In genomic region chr3:99936159-99936558, GRCm38 (mm10) we compare ENCODE assay signal across 8 mouse cellular contexts. TPM values are rescaled to one million over a fixed set of nuclear protein-coding genes. Genes with fewer than 3 reads are reported as not detected.
DNase-seq lines count a peak whose midpoint lies in the region; ATAC-seq and TF ChIP-seq lines count a peak whose summit lies in the region.

No protein-coding gene starts in this region.

- peak in 1 of 2 experiments; percentile 12 for DNase-seq in left cerebral cortex, adult 2 months (ENCODE audit: extremely low spot score in 1 of 2, low spot score in 2 of 2)
- DNase-seq in left cerebral cortex, postnatal 36 days (ENCODE audit: low spot score in 2 of 2) = no peak
- peak; percentile 49 for DNase-seq in adrenal gland, postnatal 14 days
- peak; percentile 14 for DNase-seq in kidney, adult 2 months
- no peak for DNase-seq in c-Kit-positive CD71-positive TER-119-positive erythroid progenitor cells, embryonic 14.5 days (ENCODE audit: low spot score)
- no peak for DNase-seq in heart, adult 18-20 months

- no peaks in the 10 kb centered on the region for H3K4me1 ChIP-seq in E14TG2a.4 (replicated peaks; ENCODE audit: low read depth, low read length)
- no peaks in the 10 kb centered on the region for H3K4me1 ChIP-seq in kidney, adult 2 months (ENCODE audit: control insufficient read depth, insufficient read depth, low read length)

- TF ChIP-seq POLR2A in kidney, adult 2 months (IDR thresholded peaks at IDR 0.05; ENCODE audit: low read depth, low read length) = no peak

- H3K9me3 ChIP-seq in E14TG2a.4 (ENCODE audit: low read length) = peaks cover 14% of the 10 kb centered on the region

- no peak overlapping the region for H3K4me3 ChIP-seq in left cerebral cortex, adult 2 months
- no peak overlapping the region for H3K4me3 ChIP-seq in E14TG2a.4 (replicated peaks; ENCODE audit: low read length)
- no peak overlapping the region for H3K4me3 ChIP-seq in kidney, adult 2 months (ENCODE audit: insufficient read depth, low read depth, low read length)

- TF ChIP-seq CTCF in left cerebral cortex, adult 2 months (IDR thresholded peaks at IDR 0.05) = peak; percentile 57
- TF ChIP-seq CTCF in E14TG2a.4 (conservative IDR thresholded peaks at IDR 0.05; ENCODE audit: low read length) = 0 out of 2 replicates have a peak, but pooled peaks have one; percentile 7
- TF ChIP-seq CTCF in kidney, adult 2 months (conservative IDR thresholded peaks at IDR 0.05; ENCODE audit: insufficient read depth, insufficient read length, low read depth, low read length) = peak; percentile 59

- WGBS in kidney, adult 2 months = 48% methylated on average over 1 of the region's 1 CpGs

- ATAC-seq in erythroid progenitor cell, adult 5-6 weeks (replicated peaks; ENCODE audit: low FRiP score, poor library complexity, severe bottlenecking) = no peak

- intact Hi-C loops in left cerebral cortex, adult 2 months (cut with DNase I) = loop anchor here (5.0 kb wide), 1 partner anchor 1019 kb away; no protein-coding TSS in a partner anchor
- intact Hi-C loops in left cerebral cortex, postnatal 36 days (cut with DNase I) = loop anchor here (5.0 kb wide), 3 partner anchors 704 to 1039 kb away; no protein-coding TSS in a partner anchor

- H3K27me3 ChIP-seq in E14TG2a.4 (ENCODE audit: insufficient read depth, low read length) = no peaks in the 10 kb centered on the region
- no peaks in the 10 kb centered on the region for H3K27me3 ChIP-seq in kidney, adult 2 months (replicated peaks; ENCODE audit: control insufficient read depth, insufficient read depth, low read length)

- H3K36me3 ChIP-seq in E14TG2a.4 (ENCODE audit: insufficient read depth, low read length) = no peaks in the 10 kb centered on the region
- H3K36me3 ChIP-seq in kidney, adult 2 months (ENCODE audit: control insufficient read depth, insufficient read depth, low read length) = no peaks in the 10 kb centered on the region

- H3K27ac ChIP-seq in left cerebral cortex, adult 2 months = no peak overlapping the region
- H3K27ac ChIP-seq in kidney, adult 2 months (ENCODE audit: insufficient read depth, low read depth, low read length) = no peak overlapping the region

RNA-seq across cellular contexts. Expression of gene Spag17, which starts 51.0 kb away (rescaled TPM):
- total RNA-seq in left cerebral cortex, adult 2 months (2021) = under 1 TPM in 1 of 2 experiments, not detected in 1; 0.05 TPM
- under 1 TPM; 0.07 to 0.22 TPM for total RNA-seq in left cerebral cortex, postnatal 36 days (2021)
- total RNA-seq in adrenal gland, postnatal 14 days (2021) = not detected in 2 replicates
- 0.05 TPM in 1 of 2 replicates, not detected in the other for polyA plus RNA-seq in kidney, adult 2 months (2012; rRNA removed)
- under 1 TPM in 1 of 2 experiments, not detected in 1; 0.08 TPM for total RNA-seq in heart, adult 18-20 months (2021)
- total RNA-seq in erythroid progenitor cell, adult 5-6 weeks (2015; ENCODE audit: low replicate concordance) = not detected in 2 replicates
- not detected in 2 replicates for total RNA-seq in erythroid progenitor cell, adult 5-6 weeks (2017; ENCODE audit: low replicate concordance)

Comparison
In these comparisons a context has a peak if more than half of its experiments do, and no peak if none do; other contexts are left out.
1. DNase-seq: peak in adrenal gland, postnatal 14 days (single experiment) and kidney, adult 2 months (single experiment); none in left cerebral cortex, postnatal 36 days (0 of 2), c-Kit-positive CD71-positive TER-119-positive erythroid progenitor cells, embryonic 14.5 days (single experiment) and heart, adult 18-20 months (0 of 2).
2. CTCF ChIP-seq: peak in every context shown above with its lines; median percentile 59 in kidney, adult 2 months; 57 in left cerebral cortex, adult 2 months; 7 in E14TG2a.4.